Comparison of ENCODE assay signal across 10 mouse cellular contexts in genomic region chr1:139340178-139340859, GRCm38 (mm10). TPM values are rescaled to one million over a fixed set of nuclear protein-coding genes. Genes with fewer than 3 reads are reported as not detected.
DNase-seq lines count a peak whose midpoint lies in the region; ATAC-seq and TF ChIP-seq lines count a peak whose summit lies in the region.
"Had no signal": no experiment of that assay in that cellular context is flagged by ENCODE, and none has a peak within 500 bp of the region (broad histone marks: within the 10 kb centered on the region; RNA-seq: fewer than 3 reads in every experiment).

No protein-coding gene starts in this region.

- ATAC-seq in neural tube, embryonic 13.5 days (ENCODE audit: low read depth) = peak; percentile 64; the same call in 1 of the 2 replicates
- no peak for ATAC-seq in heart, embryonic 12.5 days (ENCODE audit: insufficient number of reproducible peaks, low FRiP score)

- H3K36me3 ChIP-seq in neural tube, embryonic 13.5 days = no peaks in the 10 kb centered on the region
- no peaks in the 10 kb centered on the region for H3K36me3 ChIP-seq in heart, embryonic 12.5 days

- peak; percentile 73 for TF ChIP-seq CTCF in layer of hippocampus, adult 2 months (conservative IDR thresholded peaks at IDR 0.05)

- no peak overlapping the region for H3K4me3 ChIP-seq in layer of hippocampus, adult 2 months
- no peak overlapping the region for H3K4me3 ChIP-seq in neural tube, embryonic 13.5 days
- no peak overlapping the region for H3K4me3 ChIP-seq in heart, embryonic 12.5 days

- H3K9me3 ChIP-seq in neural tube, embryonic 13.5 days = no peaks in the 10 kb centered on the region
- no peaks in the 10 kb centered on the region for H3K9me3 ChIP-seq in heart, embryonic 12.5 days (replicated peaks)

- no peak overlapping the region for H3K27ac ChIP-seq in layer of hippocampus, adult 2 months
- H3K27ac ChIP-seq in neural tube, embryonic 13.5 days (replicated peaks) = no peak overlapping the region
- no peak overlapping the region for H3K27ac ChIP-seq in heart, embryonic 12.5 days (ENCODE audit: poor library complexity, severe bottlenecking)

- H3K9ac ChIP-seq in neural tube, embryonic 13.5 days = no peak overlapping the region
- no peak overlapping the region for H3K9ac ChIP-seq in heart, embryonic 12.5 days

- no peak overlapping the region for H3K4me2 ChIP-seq in neural tube, embryonic 13.5 days
- H3K4me2 ChIP-seq in heart, embryonic 12.5 days = no peak overlapping the region

- peak; percentile 14 to 50 for DNase-seq in layer of hippocampus, adult 2 months (ENCODE audit: low spot score in 2 of 2)
- DNase-seq in layer of hippocampus, adult 9-10 months (ENCODE audit: low spot score) = no peak
- peak; percentile 47 for DNase-seq in ZHBTc4 (ENCODE audit: low read depth, low spot score)
- DNase-seq in forelimb bud, embryonic 11.5 days (ENCODE audit: low read depth, low spot score) = peak; percentile 40
- DNase-seq in cerebellum, adult 11 months = no peak
- no peak for DNase-seq in adrenal gland, adult 2 months
- DNase-seq: kidney, postnatal 36 days; right cerebral cortex, postnatal 4 days had no signal

- WGBS in neural tube, embryonic 13.5 days = 0% methylated on average over 1 of the region's 2 CpGs
- 5% methylated on average over 1 of the region's 2 CpGs for WGBS in heart, embryonic 12.5 days

- H3K27me3 ChIP-seq in neural tube, embryonic 13.5 days = no peaks in the 10 kb centered on the region
- H3K27me3 ChIP-seq in heart, embryonic 12.5 days (replicated peaks) = no peaks in the 10 kb centered on the region

- H3K4me1 ChIP-seq in neural tube, embryonic 13.5 days (replicated peaks) = no peaks in the 10 kb centered on the region
- H3K4me1 ChIP-seq in heart, embryonic 12.5 days (replicated peaks) = no peaks in the 10 kb centered on the region

RNA-seq across cellular contexts. Expression of gene Crb1, which starts 36.6 kb away (rescaled TPM):
- under 1 TPM; 0.32 to 0.82 TPM for total RNA-seq in layer of hippocampus, adult 2 months (2021)
- polyA plus RNA-seq in neural tube, embryonic 13.5 days (2015; fragmentation: Nextera tagmentation; extraction: Ambion mirVana) = 1.1 and 1.3 TPM in 2 replicates
- not detected for total RNA-seq in adrenal gland, adult 2 months (2021)
- polyA plus RNA-seq in adrenal gland, adult 2 months (2012; rRNA removed) = not detected in 2 replicates
- 0.27 and 0.28 TPM in 2 replicates for polyA plus RNA-seq in heart, embryonic 12.5 days (2016; fragmentation: Nextera tagmentation; extraction: Ambion mirVana)

Comparison
In these comparisons a context has a peak if more than half of its experiments do, and no peak if none do; other contexts are left out.
1. DNase-seq: peak in layer of hippocampus, adult 2 months (2 of 2), ZHBTc4 (single experiment) and forelimb bud, embryonic 11.5 days (single experiment); none in layer of hippocampus, adult 9-10 months (single experiment), cerebellum, adult 11 months (single experiment) and adrenal gland, adult 2 months (single experiment).